Mouse (Mus musculus): ENCODE data around the gene Pcdh9. TPM values are rescaled to one million over a fixed set of nuclear protein-coding genes. Genes with fewer than 3 reads are reported as not detected.

Gene Pcdh9
- polyA plus RNA-seq, 1 experiment from 2014 or later = 8.3 TPM

- Histone ChIP-seq H3K27ac (replicated peaks) (no peak overlapping the region), H3K4me2 (no peak overlapping the region), H3K4me1 (no peaks in the 10 kb centered on the region), H3K9me3 (0 out of 2 replicates have a peak, but pooled peaks cover 10% of the 10 kb centered on the region), H3K27me3 (replicated peaks) (no peaks in the 10 kb centered on the region), H3K4me3 (no peak overlapping the region), H3K9ac (no peak overlapping the region), H3K36me3 (no peaks in the 10 kb centered on the region)
- 75% methylated on average over 5 of the region's 5 CpGs for WGBS
- ATAC-seq (ENCODE audit: extremely low read depth, insufficient number of reproducible peaks, low FRiP score, low TSS enrichment) = no peak
Measured at GRCm38 (mm10) chr14:93675273-93676068, 215.0 kb downstream of the Pcdh9 start.

- Histone ChIP-seq H3K27me3 (replicated peaks) (no peaks in the 10 kb centered on the region), H3K9me3 (no peaks in the 10 kb centered on the region), H3K4me1 (no peaks in the 10 kb centered on the region), H3K4me2 (no peak overlapping the region), H3K4me3 (no peak overlapping the region), H3K9ac (no peak overlapping the region), H3K36me3 (no peaks in the 10 kb centered on the region), H3K27ac (replicated peaks) (no peak overlapping the region)
- no peak for ATAC-seq (ENCODE audit: extremely low read depth, insufficient number of reproducible peaks, low FRiP score, low TSS enrichment)
- WGBS = 52% methylated on average over 9 of the region's 9 CpGs
Measured at GRCm38 (mm10) chr14:93653986-93654757, 236.3 kb downstream of the Pcdh9 start.

GRCm38 (mm10) chr14:93627241-93627640 is 263.2 kb downstream of the Pcdh9 start:
- WGBS = 79% methylated on average over 2 of the region's 2 CpGs
- H3K27me3 ChIP-seq (replicated peaks) = no peaks in the 10 kb centered on the region
- H3K36me3 ChIP-seq = no peaks in the 10 kb centered on the region
- no peak overlapping the region for H3K4me2 ChIP-seq
- H3K27ac ChIP-seq (replicated peaks) = no peak overlapping the region
- no peaks in the 10 kb centered on the region for H3K9me3 ChIP-seq
- no peak for ATAC-seq (ENCODE audit: extremely low read depth, insufficient number of reproducible peaks, low FRiP score, low TSS enrichment)
- no peaks in the 10 kb centered on the region for H3K4me1 ChIP-seq
- H3K4me3 ChIP-seq = no peak overlapping the region
- no peak overlapping the region for H3K9ac ChIP-seq

GRCm38 (mm10) chr14:93624144-93624543 is 266.3 kb downstream of the Pcdh9 start:
- H3K9ac ChIP-seq = no peak overlapping the region
- no peaks in the 10 kb centered on the region for H3K4me1 ChIP-seq
- H3K4me2 ChIP-seq = no peak overlapping the region
- no peaks in the 10 kb centered on the region for H3K9me3 ChIP-seq
- no peak overlapping the region for H3K27ac ChIP-seq (replicated peaks)
- no peaks in the 10 kb centered on the region for H3K27me3 ChIP-seq (replicated peaks)
- H3K36me3 ChIP-seq = no peaks in the 10 kb centered on the region
- no peak overlapping the region for H3K4me3 ChIP-seq
- 51% methylated on average over 1 of the region's 1 CpGs for WGBS
- ATAC-seq (ENCODE audit: extremely low read depth, insufficient number of reproducible peaks, low FRiP score, low TSS enrichment) = no peak

- no peak overlapping the region for H3K4me2 ChIP-seq
- no peaks in the 10 kb centered on the region for H3K9me3 ChIP-seq
- no peak overlapping the region for H3K4me3 ChIP-seq
- no peak for ATAC-seq (ENCODE audit: extremely low read depth, insufficient number of reproducible peaks, low FRiP score, low TSS enrichment)
- WGBS = 73% methylated on average over 9 of the region's 9 CpGs
- H3K4me1 ChIP-seq = no peaks in the 10 kb centered on the region
- H3K36me3 ChIP-seq = no peaks in the 10 kb centered on the region
- H3K27ac ChIP-seq (replicated peaks) = no peak overlapping the region
- H3K27me3 ChIP-seq (replicated peaks) = no peaks in the 10 kb centered on the region
- H3K9ac ChIP-seq = no peak overlapping the region
Measured at GRCm38 (mm10) chr14:93621211-93621610, 269.3 kb downstream of the Pcdh9 start.

- H3K4me1 ChIP-seq = no peaks in the 10 kb centered on the region
- 80% methylated on average over 3 of the region's 3 CpGs for WGBS
- ATAC-seq (ENCODE audit: extremely low read depth, insufficient number of reproducible peaks, low FRiP score, low TSS enrichment) = no peak
- no peak overlapping the region for H3K9ac ChIP-seq
- no peaks in the 10 kb centered on the region for H3K36me3 ChIP-seq
- no peak overlapping the region for H3K4me2 ChIP-seq
- no peak overlapping the region for H3K27ac ChIP-seq (replicated peaks)
- H3K9me3 ChIP-seq = no peaks in the 10 kb centered on the region
- H3K27me3 ChIP-seq (replicated peaks) = no peaks in the 10 kb centered on the region
- no peak overlapping the region for H3K4me3 ChIP-seq
Measured at GRCm38 (mm10) chr14:93607546-93607945, 282.9 kb downstream of the Pcdh9 start.

GRCm38 (mm10) chr14:93599997-93600396 is 290.5 kb downstream of the Pcdh9 start:
- H3K9ac ChIP-seq = no peak overlapping the region
- no peak overlapping the region for H3K27ac ChIP-seq (replicated peaks)
- H3K4me1 ChIP-seq = no peaks in the 10 kb centered on the region
- H3K4me2 ChIP-seq = no peak overlapping the region
- H3K27me3 ChIP-seq (replicated peaks) = no peaks in the 10 kb centered on the region
- no peaks in the 10 kb centered on the region for H3K9me3 ChIP-seq
- 71% methylated on average over 4 of the region's 4 CpGs for WGBS
- ATAC-seq (ENCODE audit: extremely low read depth, insufficient number of reproducible peaks, low FRiP score, low TSS enrichment) = no peak
- no peaks in the 10 kb centered on the region for H3K36me3 ChIP-seq
- no peak overlapping the region for H3K4me3 ChIP-seq

- ATAC-seq (ENCODE audit: extremely low read depth, insufficient number of reproducible peaks, low FRiP score, low TSS enrichment) = no peak
- H3K4me2 ChIP-seq = no peak overlapping the region
- no peaks in the 10 kb centered on the region for H3K27me3 ChIP-seq (replicated peaks)
- no peaks in the 10 kb centered on the region for H3K9me3 ChIP-seq
- H3K9ac ChIP-seq = no peak overlapping the region
- 69% methylated on average over 3 of the region's 3 CpGs for WGBS
- no peaks in the 10 kb centered on the region for H3K36me3 ChIP-seq
- H3K4me3 ChIP-seq = no peak overlapping the region
- H3K27ac ChIP-seq (replicated peaks) = no peak overlapping the region
- no peaks in the 10 kb centered on the region for H3K4me1 ChIP-seq
Measured at GRCm38 (mm10) chr14:93585432-93586024, 305.0 kb downstream of the Pcdh9 start.

GRCm38 (mm10) chr14:93564361-93564760 is 326.1 kb downstream of the Pcdh9 start:
- 53% methylated on average over 2 of the region's 2 CpGs for WGBS
- Histone ChIP-seq H3K9ac (no peak overlapping the region), H3K4me3 (no peak overlapping the region), H3K36me3 (no peaks in the 10 kb centered on the region), H3K27me3 (replicated peaks) (no peaks in the 10 kb centered on the region), H3K27ac (replicated peaks) (no peak overlapping the region), H3K4me1 (no peaks in the 10 kb centered on the region), H3K9me3 (no peaks in the 10 kb centered on the region), H3K4me2 (no peak overlapping the region)
- no peak for ATAC-seq (ENCODE audit: extremely low read depth, insufficient number of reproducible peaks, low FRiP score, low TSS enrichment)

- Histone ChIP-seq H3K36me3 (no peaks in the 10 kb centered on the region), H3K27me3 (replicated peaks) (no peaks in the 10 kb centered on the region), H3K9ac (no peak overlapping the region), H3K4me2 (no peak overlapping the region), H3K27ac (replicated peaks) (no peak overlapping the region), H3K4me3 (no peak overlapping the region), H3K4me1 (no peaks in the 10 kb centered on the region), H3K9me3 (no peaks in the 10 kb centered on the region)
- 66% methylated on average over 1 of the region's 1 CpGs for WGBS
- ATAC-seq (ENCODE audit: extremely low read depth, insufficient number of reproducible peaks, low FRiP score, low TSS enrichment) = no peak
Measured at GRCm38 (mm10) chr14:93561577-93561976, 328.9 kb downstream of the Pcdh9 start.

- Histone ChIP-seq H3K36me3 (no peaks in the 10 kb centered on the region), H3K27me3 (replicated peaks) (no peaks in the 10 kb centered on the region), H3K4me2 (no peak overlapping the region), H3K9me3 (no peaks in the 10 kb centered on the region), H3K4me3 (no peak overlapping the region), H3K9ac (no peak overlapping the region), H3K4me1 (no peaks in the 10 kb centered on the region), H3K27ac (replicated peaks) (no peak overlapping the region)
- WGBS = 64% methylated on average over 3 of the region's 3 CpGs
- no peak for ATAC-seq (ENCODE audit: extremely low read depth, insufficient number of reproducible peaks, low FRiP score, low TSS enrichment)
Measured at GRCm38 (mm10) chr14:93553771-93554170, 336.7 kb downstream of the Pcdh9 start.
